Mouse (Mus musculus): ENCODE data around the gene Vps13d.

DNA sequence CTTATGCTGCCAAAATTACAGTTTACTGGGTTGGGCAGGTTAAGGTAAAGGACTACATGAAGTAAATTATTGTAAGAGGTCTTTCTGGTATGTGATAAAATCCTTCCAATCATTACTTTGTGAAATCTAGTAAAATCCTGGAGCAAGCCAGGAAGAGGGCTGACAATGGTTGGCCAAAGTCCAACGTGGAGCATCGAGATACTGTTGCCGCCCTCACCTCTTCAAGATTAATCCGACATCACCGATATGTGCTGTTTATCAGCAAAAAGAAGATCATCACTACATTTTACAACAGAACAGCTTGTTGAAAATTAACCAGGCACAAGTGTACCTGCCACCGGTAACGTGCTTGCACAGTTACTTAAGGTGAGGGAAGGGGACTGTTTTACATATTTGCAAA is 184.9 kb downstream of the Vps13d start:
- TF ChIP-seq CTCF (IDR thresholded peaks at IDR 0.05) (no peak), EP300 (IDR thresholded peaks at IDR 0.05) (no peak)
